Mouse (Mus musculus) heart, adult 2 months (tissue): ENCODE results near the gene Acly. TPM values are rescaled to one million over a fixed set of nuclear protein-coding genes. Genes with fewer than 3 reads are reported as not detected.
A peak's percentile ranks its signal among the peaks of the same experiment; 100 is the strongest.

Experiments used
- DNase-seq, 2 experiments: peaks; one replicate each; pipeline ENCODE4 v3.0.0; 2021
- H3K27ac ChIP-seq: fragments of 200-600 bp; 2 replicates; pipeline ENCODE4 v1.8.1; 2022
- H3K27me3 ChIP-seq: fragments of 200-500 bp; 2 replicates; pipeline ENCODE4 v1.6.1; 2012; ENCODE audit warnings: mild to moderate bottlenecking, low read length, inconsistent platforms, mixed read lengths; ENCODE audit not compliant: control insufficient read depth, insufficient read depth
- H3K36me3 ChIP-seq: fragments of 200-500 bp; 2 replicates; pipeline ENCODE4 v1.6.1; 2012; ENCODE audit warnings: low read length, inconsistent platforms; ENCODE audit not compliant: control insufficient read depth, insufficient read depth
- H3K4me1 ChIP-seq: fragments of 200-500 bp; 2 replicates; pipeline ENCODE4 v1.6.1; 2011; ENCODE audit warnings: low read length; ENCODE audit not compliant: control insufficient read depth, insufficient read depth
- H3K4me3 ChIP-seq: fragments of 200-600 bp; 2 replicates; pipeline ENCODE4 v1.8.1; 2022
- H3K79me2 ChIP-seq: fragments of 200-500 bp; replicated peaks from 2 replicates; pipeline ENCODE4 v1.6.1; 2012; ENCODE audit warnings: mild to moderate bottlenecking, inconsistent platforms, low read length, moderate library complexity, mixed read lengths; ENCODE audit not compliant: control insufficient read depth, insufficient read depth
- H3K9ac ChIP-seq: fragments of 200-500 bp; 2 replicates; pipeline ENCODE4 v1.6.1; 2012; ENCODE audit warnings: low read depth, mild to moderate bottlenecking, control low read depth, inconsistent platforms, low read length, mixed read lengths
- CTCF ChIP-seq: fragments of 200-600 bp; IDR thresholded peaks from 2 replicates; pipeline ENCODE4 v1.8.1; 2022; ENCODE audit warnings: antibody characterized with exemption, mild to moderate bottlenecking, moderate library complexity
- EP300 ChIP-seq: fragments of 200-500 bp; IDR thresholded peaks from 2 replicates; pipeline ENCODE4 v1.6.1; 2011; ENCODE audit warnings: low read depth, low read length, control low read depth; ENCODE audit not compliant: insufficient read depth
- POLR2A ChIP-seq: fragments of 200-500 bp; IDR thresholded peaks from 2 replicates; pipeline ENCODE4 v1.6.1; 2011; ENCODE audit warnings: mild to moderate bottlenecking, low read depth, low read length, control low read depth; ENCODE audit not compliant: insufficient read depth
- WGBS: fragments of 180-500 bp; shearing (Covaris S2); methylation state at CpG from one replicate; pipeline ENCODE4 v1.1.7; 2018; 5-methylcytosine and 5-hydroxymethylcytosine counted together
- intact Hi-C: fragments of 180-260 bp; cut with DNase I; formaldehyde crosslinking; loops from one replicate; pipeline ENCODE4 v1.15.1; 2025
- polyA plus RNA-seq: library from polyadenylated mRNA; depleted of rRNA; stranded (reverse); fragments of >200 nt; gene quantifications from 2 replicates; pipeline ENCODE4 v1.2.3, GENCODE M21; 2012
- total RNA-seq, 2 experiments: library from RNA; stranded (reverse); gene quantifications; 2 replicates each; pipeline ENCODE4 v1.2.3; 2021

Acly gene
- total and polyA plus RNA-seq, 3 experiments = 25.5 to 74.7 (median 34.6) TPM

- 78% methylated on average over 7 of the region's 7 CpGs for WGBS
- H3K36me3 ChIP-seq = 0 out of 2 replicates have a peak, but pooled peaks cover 3% of the 10 kb centered on the region
- no peak for TF ChIP-seq CTCF
- no peak for TF ChIP-seq POLR2A
- no peak for TF ChIP-seq EP300
These were observed 48.6 kb downstream of the Acly start for GRCm38 (mm10) chr11:100479152-100479551.

GRCm38 (mm10) chr11:100476281-100476680 lies 51.5 kb downstream of the Acly start:
- Histone ChIP-seq H3K9ac (no peak overlapping the region), H3K4me1 (peaks cover 3% of the 10 kb centered on the region), H3K36me3 (peaks cover 4% of the 10 kb centered on the region; the same call in 1 of the 2 replicates), H3K4me3 (no peak overlapping the region), H3K79me2 (peaks cover 7% of the 10 kb centered on the region), H3K27ac (no peak overlapping the region), H3K27me3 (no peaks in the 10 kb centered on the region)
- no peak for DNase-seq
- intact Hi-C loops = no loop called here
- no peak for TF ChIP-seq CTCF
- no peak for TF ChIP-seq EP300
- TF ChIP-seq POLR2A = no peak
- WGBS = 78% methylated on average over 5 of the region's 5 CpGs

More at GRCm38 (mm10) chr11:100479152-100479551, 48.6 kb downstream of the Acly start:
- Histone ChIP-seq H3K4me3 (no peak overlapping the region), H3K27me3 (no peaks in the 10 kb centered on the region), H3K79me2 (no peaks in the 10 kb centered on the region), H3K9ac (no peak overlapping the region), H3K27ac (no peak overlapping the region), H3K4me1 (no peaks in the 10 kb centered on the region)
- intact Hi-C loops = no loop called here
- DNase-seq = no peak

DNA sequence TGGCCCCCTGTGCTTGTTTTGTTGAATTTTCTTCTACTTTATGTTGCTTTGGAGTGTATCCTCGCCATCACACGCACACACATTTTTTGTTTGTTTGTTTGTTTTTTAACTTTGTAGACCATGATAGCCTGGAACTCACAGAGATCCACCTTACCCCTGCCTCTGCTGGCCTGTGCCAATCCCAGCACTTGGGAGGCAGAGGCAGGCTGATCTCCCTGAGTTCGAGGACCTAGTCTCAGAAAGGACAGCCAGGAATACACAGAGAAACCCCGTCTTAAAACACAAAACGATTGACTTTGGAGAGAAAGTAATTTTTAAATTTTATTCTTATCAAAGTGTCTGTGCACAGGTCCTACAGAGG lies 54.9 kb downstream of the Acly start:
- no peak for DNase-seq
- Histone ChIP-seq H3K36me3 (peaks cover 9% of the 10 kb centered on the region), H3K4me3 (peak overlapping the region; percentile 93; the same call in 1 of the 2 replicates), H3K79me2 (peaks cover 9% of the 10 kb centered on the region), H3K27me3 (no peaks in the 10 kb centered on the region), H3K27ac (peak overlapping the region; percentile 76; the same call in 1 of the 2 replicates), H3K4me1 (peaks cover 6% of the 10 kb centered on the region), H3K9ac (no peak overlapping the region)
- WGBS = 34% methylated on average over 5 of the region's 5 CpGs
- intact Hi-C loops = loop anchor here (1.0 to 2.0 kb wide), 3 partner anchors 32 to 110 kb away; partner anchors contain the start of genes Klhl10 and Nt5c3b
- TF ChIP-seq POLR2A (no peak), CTCF (peak; percentile 0; the same call in 1 of the 2 replicates)

DNA sequence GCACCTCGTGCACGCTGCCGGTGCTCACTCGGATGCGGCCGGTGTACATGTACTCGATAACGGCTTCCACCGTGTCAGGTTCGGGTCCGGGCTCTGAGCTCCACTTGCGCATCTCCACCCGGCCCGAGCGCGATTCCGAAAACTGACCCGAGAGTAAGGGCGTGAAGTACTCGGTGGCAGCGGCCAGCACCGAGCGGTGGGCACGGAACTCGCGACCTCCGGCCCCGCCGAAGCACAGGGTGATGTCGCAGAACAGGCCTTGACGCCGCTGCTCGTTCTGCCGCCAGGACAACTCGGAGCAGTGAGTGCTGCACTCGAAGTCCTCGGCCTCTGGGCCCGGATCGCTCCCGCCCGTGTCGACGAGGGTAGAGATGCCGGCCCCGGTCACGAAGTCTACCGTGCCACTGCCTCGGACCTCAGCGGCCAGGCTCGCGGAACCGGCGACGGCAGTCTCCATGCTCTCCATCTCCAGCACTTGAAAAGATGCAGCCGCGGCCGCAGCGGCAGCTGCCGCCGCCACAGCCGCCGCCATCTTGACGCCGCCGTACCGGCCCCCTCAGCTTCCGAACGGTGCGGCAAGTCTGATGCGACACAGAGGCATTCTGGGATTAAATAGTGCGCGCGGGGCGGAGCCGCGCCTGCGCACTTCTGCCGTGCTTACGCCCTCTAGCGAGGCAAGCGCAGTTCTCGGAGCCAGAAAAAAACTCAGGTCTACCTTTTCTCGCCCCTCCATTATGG lies 55.4 kb downstream of the Acly start, which contains the start of gene Klhl11:
Klhl11 (minus strand) TSS at position 545 of the 738 bp plus-strand sequence.
- H3K79me2 ChIP-seq = peaks cover 9% of the 10 kb centered on the region
- peaks cover 6% of the 10 kb centered on the region for H3K4me1 ChIP-seq
- H3K36me3 ChIP-seq = peaks cover 8% of the 10 kb centered on the region
- intact Hi-C loops = loop anchor here (1.0 to 2.0 kb wide), 3 partner anchors 31 to 110 kb away; partner anchors contain the start of genes Klhl10 and Nt5c3b
- H3K27me3 ChIP-seq = no peaks in the 10 kb centered on the region
- H3K27ac ChIP-seq = peak within 1 kb of the TSS; percentile 76
- H3K4me3 ChIP-seq = peak within 1 kb of the TSS; percentile 93
- TF ChIP-seq CTCF = peak; percentile 90
- TF ChIP-seq EP300 = peak; percentile 60; the same call in 1 of the 2 replicates
- TF ChIP-seq POLR2A = peak; percentile 97
- under 1% methylated on average over 83 of the region's 83 CpGs for WGBS
- DNase-seq = peak; percentile 93 to 95
- peak within 1 kb of the TSS; percentile 97 for H3K9ac ChIP-seq

DNA sequence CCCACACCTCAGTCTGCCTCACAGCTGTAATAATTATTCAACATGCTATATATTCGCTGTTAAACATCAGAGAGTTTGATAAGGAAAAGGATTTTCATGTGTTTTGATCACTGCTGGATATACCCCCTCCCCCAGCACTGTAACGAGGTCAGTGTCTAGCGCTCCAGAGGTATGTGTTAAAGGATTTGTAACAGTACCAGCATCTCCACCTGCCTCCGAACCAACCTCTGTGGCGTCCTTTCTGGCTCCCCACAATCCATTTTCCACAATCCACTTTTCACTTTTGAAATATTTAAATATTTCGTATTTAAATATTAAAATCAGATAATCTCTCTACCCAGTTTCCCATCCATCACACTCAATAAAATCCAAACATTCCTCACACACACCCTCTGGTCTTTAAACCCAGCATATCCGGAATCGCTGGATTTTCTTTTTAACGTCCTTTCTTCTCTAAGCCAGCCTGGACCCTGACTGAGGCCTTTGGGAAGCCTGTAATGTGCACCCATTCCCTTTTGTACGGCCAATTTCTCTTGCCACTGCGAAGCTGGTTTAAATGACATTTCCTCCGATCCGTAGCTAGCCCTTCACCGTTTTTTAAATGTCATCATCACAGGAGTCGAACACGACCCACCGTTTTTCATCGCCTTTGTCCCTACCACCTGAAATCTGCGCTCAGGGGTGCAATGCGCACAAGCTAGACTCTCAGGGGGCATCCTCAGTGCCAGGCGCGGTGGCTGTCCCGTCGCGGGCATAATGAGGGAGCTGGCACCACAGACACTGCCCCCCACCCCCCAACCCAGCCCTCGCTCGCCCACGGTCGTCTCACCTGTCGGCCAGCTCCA lies 56.2 kb downstream of the Acly start:
- WGBS = 6% methylated on average over 30 of the region's 30 CpGs
- Histone ChIP-seq H3K36me3 (peaks cover 8% of the 10 kb centered on the region), H3K4me3 (peak overlapping the region; percentile 93), H3K27ac (peak overlapping the region; percentile 76), H3K27me3 (no peaks in the 10 kb centered on the region), H3K4me1 (peaks cover 6% of the 10 kb centered on the region), H3K79me2 (peaks cover 10% of the 10 kb centered on the region), H3K9ac (peak overlapping the region; percentile 97)
- TF ChIP-seq CTCF (no peak), POLR2A (no peak), EP300 (no peak)
- DNase-seq = peak in 1 of 2 experiments; percentile 7
- intact Hi-C loops = loop anchor here (1.0 to 2.0 kb wide), 3 partner anchors 30 to 109 kb away; partner anchors contain the start of genes Klhl10 and Nt5c3b
